Mouse (Mus musculus) lung, embryonic 14.5 days (tissue): ENCODE measurements around the gene Borcs6. TPM values are rescaled to one million over a fixed set of nuclear protein-coding genes. Genes with fewer than 3 reads are reported as not detected.

Experiments used
- ATAC-seq: fragments of 200-750 bp; cut with Nextera tagmentation; 2 replicates; pipeline ENCODE4 v1.8.0; 2017; ENCODE audit warnings: mild to moderate bottlenecking, moderate TSS enrichment, moderate library complexity; ENCODE audit not compliant: insufficient read depth
- DNase-seq: peaks from one replicate; pipeline ENCODE4 v3.0.0-alpha.2; 2015
- H3K27ac ChIP-seq: fragments of 300-500 bp; sonication (generic); 2 replicates; pipeline ENCODE4 v1.5.1; 2014; ENCODE audit warnings: low read depth, mild to moderate bottlenecking, moderate library complexity
- H3K27me3 ChIP-seq: fragments of 300-500 bp; sonication (generic); 2 replicates; pipeline ENCODE4 v1.6.1; 2014; ENCODE audit warnings: low read length, control low read depth; ENCODE audit not compliant: insufficient read depth
- H3K36me3 ChIP-seq: fragments of 300-500 bp; sonication (generic); 2 replicates; pipeline ENCODE4 v1.6.1; 2014; ENCODE audit warnings: control low read depth; ENCODE audit not compliant: insufficient read depth
- H3K4me1 ChIP-seq: fragments of 300-500 bp; sonication (generic); 2 replicates; pipeline ENCODE4 v1.6.1; 2014; ENCODE audit warnings: antibody characterized with exemption, control low read depth; ENCODE audit not compliant: insufficient read depth
- H3K4me2 ChIP-seq: fragments of 300-500 bp; sonication (generic); 2 replicates; pipeline ENCODE4 v1.6.1; 2014; ENCODE audit warnings: mild to moderate bottlenecking
- H3K4me3 ChIP-seq: fragments of 300-500 bp; sonication (generic); 2 replicates; pipeline ENCODE4 v1.5.1; 2014; ENCODE audit warnings: low read depth, low read length
- H3K9ac ChIP-seq: fragments of 300-500 bp; sonication (generic); 2 replicates; pipeline ENCODE4 v1.6.1; 2014
- H3K9me3 ChIP-seq: fragments of 300-500 bp; sonication (generic); 2 replicates; pipeline ENCODE4 v1.6.1; 2016; ENCODE audit warnings: low read depth, low read length, control low read depth
- CTCF ChIP-seq: IDR thresholded peaks from 2 replicates; pipeline ENCODE4 v1.5.1; 2016; ENCODE audit warnings: antibody characterized with exemption, low read depth
- WGBS: fragments of 180-500 bp; shearing (Covaris S2); extraction: QIAGEN DNeasy Blood & Tissue Kit; methylation state at CpG from one replicate; pipeline ENCODE4 v1.1.7; 2014; 5-methylcytosine and 5-hydroxymethylcytosine counted together
- polyA plus RNA-seq: library from polyadenylated mRNA; unstranded; fragments of >200 nt; fragmentation: Nextera tagmentation; extraction: Ambion mirVana; gene quantifications from 2 replicates; pipeline ENCODE4 v1.2.1, GENCODE M21; 2014

The Borcs6 gene
- polyA plus RNA-seq, 1 experiment from 2014 or later: 9.5 TPM

GRCm38 (mm10) chr11:69094697-69095429 is 35.3 kb downstream of the Borcs6 start, which contains the start of gene Per1:
Per1 (plus strand) TSS chr11:69095217.
- peaks cover 27% of the 10 kb centered on the region for H3K4me1 ChIP-seq
- peak; percentile 90 for ATAC-seq

GRCm38 (mm10) chr11:69095511-69096231 is 36.2 kb downstream of the Borcs6 start:
- H3K9ac ChIP-seq: peak overlapping the region; percentile 70
- peaks cover 25% of the 10 kb centered on the region for H3K36me3 ChIP-seq
- 2% methylated on average over 27 of the region's 27 CpGs for WGBS
- no peak for ATAC-seq
- H3K27me3 ChIP-seq: no peaks in the 10 kb centered on the region
- TF ChIP-seq CTCF: no peak
- peak overlapping the region; percentile 55 for H3K4me3 ChIP-seq
- peaks cover 32% of the 10 kb centered on the region for H3K4me1 ChIP-seq
- DNase-seq: peak; percentile 45
- H3K27ac ChIP-seq: peak overlapping the region; percentile 98
- H3K9me3 ChIP-seq: no peaks in the 10 kb centered on the region
- peak overlapping the region; percentile 97 for H3K4me2 ChIP-seq

More at GRCm38 (mm10) chr11:69094697-69095429, 35.3 kb downstream of the Borcs6 start, which contains the start of gene Per1:
- no peaks in the 10 kb centered on the region for H3K9me3 ChIP-seq
- H3K27ac ChIP-seq: peak within 1 kb of the TSS; percentile 98
- H3K36me3 ChIP-seq: peaks cover 30% of the 10 kb centered on the region
- TF ChIP-seq CTCF: no peak
- H3K9ac ChIP-seq: peak within 1 kb of the TSS; percentile 70
- WGBS: under 1% methylated on average over 37 of the region's 37 CpGs
- H3K27me3 ChIP-seq: no peaks in the 10 kb centered on the region
- peak within 1 kb of the TSS; percentile 55 for H3K4me3 ChIP-seq
- H3K4me2 ChIP-seq: peak within 1 kb of the TSS; percentile 97
- DNase-seq: peak; percentile 99

GRCm38 (mm10) chr11:69096360-69096986 is 37.0 kb downstream of the Borcs6 start:
- 8% methylated on average over 9 of the region's 9 CpGs for whole genome bisulfite sequencing
- ATAC-seq (no peak), DNase-seq (peak; percentile 75)
- H3K27me3 ChIP-seq: no peaks in the 10 kb centered on the region
- H3K4me1 ChIP-seq: peaks cover 32% of the 10 kb centered on the region
- H3K9ac ChIP-seq: peak overlapping the region; percentile 70
- H3K4me2 ChIP-seq: peak overlapping the region; percentile 97
- H3K9me3 ChIP-seq: no peaks in the 10 kb centered on the region
- H3K27ac ChIP-seq: peak overlapping the region; percentile 98
- TF ChIP-seq CTCF: no peak
- peaks cover 25% of the 10 kb centered on the region for H3K36me3 ChIP-seq
- peak overlapping the region; percentile 55 for H3K4me3 ChIP-seq

- Histone ChIP-seq H3K27me3 (no peaks in the 10 kb centered on the region), H3K36me3 (peaks cover 26% of the 10 kb centered on the region), H3K9me3 (no peaks in the 10 kb centered on the region), H3K4me1 (peaks cover 32% of the 10 kb centered on the region), H3K9ac (peak overlapping the region; percentile 59), H3K4me2 (peak overlapping the region; percentile 97), H3K4me3 (peak overlapping the region; percentile 55), H3K27ac (peak overlapping the region; percentile 98)
- WGBS: 1% methylated on average over 29 of the region's 29 CpGs
- ATAC-seq (peak; percentile 45), DNase-seq (peak; percentile 99)
- TF ChIP-seq CTCF: no peak
Measured at GRCm38 (mm10) chr11:69096987-69097900, 37.7 kb downstream of the Borcs6 start.

GRCm38 (mm10) chr11:69098039-69098761 is 38.7 kb downstream of the Borcs6 start:
- Histone ChIP-seq H3K36me3 (peaks cover 29% of the 10 kb centered on the region), H3K4me3 (peak overlapping the region; percentile 55), H3K4me2 (peak overlapping the region; percentile 97), H3K9me3 (no peaks in the 10 kb centered on the region), H3K4me1 (peaks cover 32% of the 10 kb centered on the region), H3K9ac (no peak overlapping the region), H3K27me3 (no peaks in the 10 kb centered on the region), H3K27ac (peak overlapping the region; percentile 98)
- WGBS: 19% methylated on average over 8 of the region's 8 CpGs
- ATAC-seq (no peak), DNase-seq (no peak)
- no peak for TF ChIP-seq CTCF

- Histone ChIP-seq H3K9ac (peak overlapping the region; percentile 73), H3K4me3 (peak overlapping the region; percentile 55), H3K4me2 (peak overlapping the region; percentile 97), H3K27me3 (no peaks in the 10 kb centered on the region), H3K4me1 (peaks cover 32% of the 10 kb centered on the region), H3K36me3 (peaks cover 34% of the 10 kb centered on the region), H3K9me3 (no peaks in the 10 kb centered on the region), H3K27ac (peak overlapping the region; percentile 98)
- WGBS: under 1% methylated on average over 19 of the region's 19 CpGs
- peak; percentile 98 for DNase-seq
- ATAC-seq: 0 out of 2 replicates have a peak, but pooled peaks have one; percentile 2
- no peak for TF ChIP-seq CTCF
Measured at GRCm38 (mm10) chr11:69098762-69099091, 39.2 kb downstream of the Borcs6 start.
